Mouse (Mus musculus): ENCODE data around the gene Arhgef3. TPM values are rescaled to one million over a fixed set of nuclear protein-coding genes. Genes with fewer than 3 reads are reported as not detected.

Gene Arhgef3
- total RNA-seq, 2 experiments from 2014 or later: 25.3 to 45.5 TPM

DNA sequence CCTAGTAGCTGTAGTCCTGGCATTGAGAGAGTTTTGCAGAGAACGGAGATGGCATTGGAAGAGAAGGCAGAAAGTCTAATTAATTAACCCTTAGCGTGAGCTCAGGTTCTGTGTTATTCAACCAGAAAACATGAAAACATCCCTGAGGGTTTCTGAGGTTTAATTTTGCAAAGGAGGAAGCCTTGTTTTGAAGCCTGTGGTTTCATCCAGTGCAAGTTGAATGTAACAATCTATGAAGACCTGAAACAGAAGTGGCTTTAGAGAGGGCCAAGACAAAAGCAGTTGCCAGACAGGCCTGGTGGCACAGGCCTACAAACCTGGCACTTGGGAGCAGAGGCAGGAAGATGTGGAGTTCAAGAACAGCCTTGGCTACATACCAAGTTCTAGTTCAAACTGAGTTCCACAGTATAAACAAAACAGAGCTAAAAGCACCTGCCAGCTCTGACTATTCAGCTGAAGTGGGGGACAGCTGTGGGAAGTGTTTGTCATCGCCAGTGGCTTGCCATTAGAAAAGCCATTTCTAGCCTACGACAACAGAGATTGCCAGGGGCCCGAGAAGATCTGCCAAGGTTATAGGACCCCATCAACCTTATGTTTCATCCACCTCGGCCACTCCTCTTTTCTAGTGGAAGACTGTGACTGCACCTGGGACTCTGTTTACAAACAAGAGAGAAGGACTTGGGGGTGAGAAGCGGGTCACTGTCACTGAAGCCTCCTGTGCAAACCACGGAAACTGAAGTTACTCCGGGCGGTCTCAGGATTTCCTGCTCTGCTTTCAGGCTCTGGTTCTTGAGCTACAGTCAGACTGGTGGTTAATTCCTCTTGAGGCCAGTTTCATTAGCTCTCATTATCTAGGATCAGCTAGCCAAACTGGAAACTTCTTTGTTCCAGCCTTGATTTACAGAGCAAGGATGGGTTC lies 287.9 kb downstream of the Arhgef3 start:
- no peak for DNase-seq (ENCODE audit: low spot score in 2 of 2)

DNA sequence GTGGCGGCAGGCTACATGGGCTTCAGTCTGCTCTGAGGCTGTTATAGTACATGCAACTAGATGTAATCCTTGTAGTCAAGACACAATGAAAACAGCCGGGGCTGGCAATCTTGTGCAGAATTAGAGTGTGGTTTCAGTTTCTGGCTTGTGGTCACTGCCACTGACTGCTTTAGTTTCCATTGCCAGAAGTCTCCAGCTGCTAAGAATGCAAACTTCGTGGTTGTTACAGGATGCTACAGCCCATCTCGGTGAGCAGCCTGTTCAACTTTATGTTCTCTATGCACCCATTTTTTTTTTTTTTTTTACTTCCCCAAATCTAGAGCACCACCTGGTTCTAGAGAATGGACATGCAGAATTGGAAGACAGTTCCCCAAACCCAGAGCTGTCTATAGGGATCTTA lies 290.8 kb downstream of the Arhgef3 start:
- DNase-seq (ENCODE audit: low spot score in 2 of 2): no peak

DNA sequence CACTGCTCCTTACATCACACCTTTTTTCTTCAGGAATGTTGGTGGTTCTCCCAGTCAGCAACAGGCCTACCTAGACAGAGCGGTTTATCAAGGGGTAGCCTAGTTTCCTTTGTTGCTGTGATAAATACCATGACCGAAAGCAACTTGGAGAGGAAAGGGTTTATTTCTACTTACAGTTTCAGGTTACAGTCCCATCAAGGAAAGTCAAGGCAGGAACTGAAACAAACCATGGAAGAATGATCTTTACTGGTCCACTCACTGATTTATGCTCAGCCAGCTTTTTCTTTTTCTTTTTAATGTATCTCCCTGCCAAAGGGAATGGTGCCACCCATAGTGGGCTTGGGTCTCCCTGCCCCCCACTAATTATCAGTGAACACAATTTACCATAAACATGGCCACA lies 291.2 kb downstream of the Arhgef3 start:
- no peak for DNase-seq (ENCODE audit: low spot score in 2 of 2)

DNA sequence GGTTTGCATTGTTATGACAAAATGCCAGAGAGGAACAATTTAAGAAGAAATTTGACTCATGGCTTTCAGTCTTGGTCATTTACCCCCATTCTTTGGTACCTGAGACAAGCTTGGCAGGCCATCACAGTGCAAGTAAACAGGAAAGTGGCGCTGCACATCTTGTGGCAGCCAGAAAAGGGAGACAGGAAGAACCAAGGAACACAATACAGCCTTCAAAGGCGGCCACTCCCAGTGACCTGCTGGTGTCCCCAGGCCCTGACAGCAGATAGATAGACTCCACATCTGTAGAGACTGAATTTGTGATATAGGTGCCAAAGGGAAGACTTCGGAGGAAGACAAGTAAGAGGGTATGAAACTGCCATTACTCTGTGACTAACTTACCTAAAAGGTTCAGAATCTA lies 293.5 kb downstream of the Arhgef3 start:
- DNase-seq (ENCODE audit: low spot score in 2 of 2): no peak

DNA sequence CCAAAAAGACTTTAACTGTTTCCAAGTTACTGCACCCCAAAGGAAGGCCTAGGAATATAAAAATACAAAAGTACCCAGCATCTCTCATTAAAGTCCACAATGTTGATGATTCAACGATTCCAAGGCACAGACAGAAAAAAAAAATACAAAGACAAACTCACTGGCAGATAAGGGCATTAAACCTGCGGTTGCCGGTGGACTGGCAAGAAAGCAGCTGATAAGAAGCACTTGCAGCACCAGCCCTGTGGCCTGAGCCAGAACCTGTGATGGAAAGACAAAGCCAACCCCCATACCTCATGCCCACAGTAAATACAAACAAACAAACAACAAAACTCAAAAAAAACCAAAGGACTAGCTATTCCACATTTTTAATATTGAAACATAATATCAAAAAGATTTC lies 295.0 kb downstream of the Arhgef3 start:
- DNase-seq (ENCODE audit: low spot score in 2 of 2): no peak

DNA sequence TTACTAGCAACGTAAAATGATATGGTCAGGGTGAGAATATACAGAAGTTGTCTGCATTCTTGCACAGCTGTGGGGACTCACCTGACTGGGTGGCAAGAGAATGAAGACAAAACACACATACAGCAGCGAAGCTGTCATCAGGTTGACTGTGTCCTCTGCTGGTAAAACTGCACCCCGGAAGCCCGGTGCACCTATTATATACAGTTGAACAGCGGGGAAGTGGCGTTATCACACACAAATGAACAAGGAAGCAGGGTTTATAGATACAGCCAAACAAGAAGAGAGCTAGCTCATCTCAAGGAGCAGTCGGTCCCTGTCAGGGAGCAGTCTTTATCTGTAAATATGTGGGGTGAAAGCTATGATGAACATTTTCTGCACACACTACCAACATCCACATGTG lies 296.8 kb downstream of the Arhgef3 start:
- no peak for DNase-seq (ENCODE audit: low spot score in 2 of 2)

DNA sequence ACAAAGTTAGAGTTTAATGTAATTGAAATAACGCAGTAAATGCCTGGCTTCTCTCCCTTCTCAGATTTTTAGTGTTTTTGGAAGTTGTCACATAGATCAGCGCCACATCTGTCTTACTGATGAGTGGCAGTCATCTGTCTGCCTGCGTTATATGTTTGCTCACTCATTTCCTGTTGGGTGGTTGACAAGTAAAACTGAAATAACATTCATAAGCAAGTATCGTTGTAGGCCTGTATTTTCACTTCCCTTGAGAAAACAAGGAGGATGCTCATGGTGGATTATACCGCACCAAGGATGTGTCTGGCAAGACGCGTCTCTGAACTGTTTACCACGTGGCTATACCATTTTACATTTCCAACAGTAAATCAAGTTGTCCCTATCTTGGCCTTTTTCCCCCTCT lies 298.0 kb downstream of the Arhgef3 start:
- no peak for DNase-seq (ENCODE audit: low spot score in 2 of 2)

DNA sequence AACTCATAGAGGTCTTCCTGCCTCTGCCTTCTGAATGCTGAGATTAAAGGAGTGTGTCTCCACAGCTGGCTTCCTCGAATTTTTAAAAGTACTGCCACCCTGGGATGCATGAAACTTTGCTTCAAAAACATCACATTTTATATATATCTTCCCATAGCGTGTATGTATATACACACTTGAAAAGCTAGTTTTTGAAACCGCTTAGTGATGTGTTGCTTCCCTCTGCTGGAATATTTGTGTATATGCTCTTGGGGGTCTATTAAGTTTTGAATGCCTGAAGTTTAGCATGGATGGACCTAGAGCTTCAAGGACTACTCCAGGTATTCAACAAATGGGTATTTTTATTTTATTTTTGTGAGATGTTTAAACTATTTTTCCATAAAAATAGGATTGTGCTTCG lies 299.3 kb downstream of the Arhgef3 start:
- no peak for DNase-seq (ENCODE audit: low spot score in 2 of 2)

DNA sequence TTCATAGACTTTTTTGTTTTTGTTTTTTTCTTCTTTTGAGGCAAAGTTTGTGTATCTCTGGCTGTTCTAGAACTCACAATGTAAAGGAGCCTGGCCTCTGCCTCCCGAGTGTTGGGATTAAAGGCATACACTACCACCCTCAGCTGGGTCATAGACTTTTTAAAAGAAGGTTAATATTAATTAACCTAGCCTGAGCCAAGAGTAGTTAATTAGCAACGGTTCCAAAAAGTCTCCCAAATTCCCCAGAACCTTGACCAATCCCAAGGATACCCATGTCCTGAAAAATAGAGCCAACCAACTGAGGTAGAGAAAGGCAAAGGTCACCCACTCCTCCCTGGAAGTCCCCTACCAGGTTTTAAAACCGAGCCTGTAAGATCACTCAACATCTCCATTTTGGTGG lies 306.1 kb downstream of the Arhgef3 start:
- no peak for DNase-seq (ENCODE audit: low spot score in 2 of 2)

DNA sequence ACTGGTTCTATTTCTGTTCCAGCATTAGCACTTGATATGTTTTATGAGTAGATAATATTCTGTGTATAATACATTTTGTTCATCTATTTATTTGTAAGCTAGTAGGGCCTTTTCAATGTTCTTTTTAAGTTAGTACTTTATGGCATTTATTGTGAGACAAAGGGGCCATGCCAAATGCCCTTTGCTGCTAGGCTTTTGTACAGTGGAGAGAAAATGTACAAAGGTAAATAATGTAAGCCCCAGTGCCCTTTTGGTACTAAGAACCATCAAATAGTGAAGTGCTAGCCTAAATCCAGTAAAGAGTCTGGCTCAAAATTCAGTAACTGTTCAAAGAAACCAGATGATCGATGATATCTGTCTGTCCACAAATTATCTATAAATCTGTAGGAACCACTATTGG lies 307.6 kb downstream of the Arhgef3 start:
- no peak for DNase-seq (ENCODE audit: low spot score in 2 of 2)

DNA sequence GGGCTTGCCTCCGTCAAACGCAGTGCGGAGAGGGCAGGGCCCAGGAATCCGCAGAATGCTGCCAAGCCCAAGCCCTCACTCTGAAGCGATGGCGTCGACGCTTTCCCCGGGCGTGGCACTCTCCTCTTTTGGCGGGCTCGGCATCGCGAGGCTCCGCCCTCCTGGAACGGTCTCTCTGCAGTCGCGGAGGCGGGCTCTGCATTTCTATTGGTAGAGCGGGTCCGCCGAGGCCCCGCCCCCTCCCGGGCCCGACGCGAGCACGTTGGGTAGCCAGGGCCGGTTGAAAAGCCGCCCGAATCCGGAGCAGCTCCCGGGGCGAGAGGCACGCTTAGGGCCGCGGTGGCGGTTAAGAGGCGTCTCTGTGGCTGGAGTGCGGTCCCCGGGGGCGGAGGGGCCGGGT lies 313.9 kb downstream of the Arhgef3 start, which contains the start of gene Fam208a:
TSS of gene Fam208a (plus strand) at position 262 of the 400 bp plus-strand sequence.
- peak; percentile 88 to 90 for DNase-seq (ENCODE audit: low spot score in 2 of 2)

DNA sequence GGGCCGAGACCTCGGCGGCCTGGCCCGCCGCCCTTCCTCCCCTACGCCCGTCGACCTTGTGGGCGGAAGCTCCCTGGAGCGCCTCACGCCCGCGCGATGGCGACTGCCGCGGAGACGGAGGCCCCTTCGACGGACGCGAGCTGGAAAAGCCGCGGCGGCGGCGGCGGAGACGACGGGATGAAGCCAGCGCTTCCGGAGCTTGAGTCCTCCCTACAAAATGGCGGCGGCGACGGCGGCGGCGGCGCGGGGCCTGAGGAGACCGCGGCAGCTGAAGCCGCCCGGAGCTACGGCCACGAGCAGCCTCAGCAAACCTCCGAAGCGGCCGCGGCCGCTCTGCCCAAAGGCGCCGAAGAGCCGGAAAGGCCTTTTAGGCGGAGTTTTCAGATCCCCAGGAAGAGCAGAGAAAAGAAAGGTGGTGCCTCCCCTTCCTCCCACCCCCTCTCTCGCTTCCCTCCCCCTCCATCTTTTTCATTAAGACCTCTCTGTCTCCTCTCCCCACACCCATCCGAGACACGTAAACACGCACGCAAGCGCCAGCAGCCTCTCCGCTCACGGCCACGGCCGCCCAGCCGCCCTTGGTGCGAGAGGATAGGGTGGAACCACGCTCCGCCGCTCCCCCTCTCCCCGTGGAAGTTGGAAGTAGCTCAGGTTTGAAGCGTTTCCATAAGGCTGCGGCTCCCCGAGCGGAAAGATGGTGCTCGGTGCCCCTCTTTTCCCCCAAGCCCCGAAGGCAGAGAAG lies 314.4 kb downstream of the Arhgef3 start:
- peak; percentile 75 to 79 for DNase-seq (ENCODE audit: low spot score in 2 of 2)

DNA sequence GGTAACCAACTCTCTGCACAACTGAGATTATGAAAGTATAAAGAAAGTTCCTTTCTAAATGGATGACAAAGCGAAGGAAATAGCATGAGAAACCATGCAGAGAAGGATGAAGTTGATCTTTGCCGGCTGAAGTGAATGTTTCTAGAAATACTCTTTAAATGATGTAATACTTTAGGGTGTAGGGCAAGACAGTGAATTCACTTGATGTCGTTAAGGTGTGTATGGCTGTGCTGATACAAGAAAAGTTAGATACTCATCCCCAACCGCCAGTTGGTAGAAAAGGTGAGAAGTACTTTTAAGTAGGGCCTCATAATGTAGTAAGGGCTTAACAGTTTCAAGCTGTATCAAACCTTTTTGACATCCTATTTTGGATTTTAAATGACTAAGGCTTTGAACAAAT lies 315.6 kb downstream of the Arhgef3 start:
- DNase-seq (ENCODE audit: low spot score in 2 of 2): no peak

DNA sequence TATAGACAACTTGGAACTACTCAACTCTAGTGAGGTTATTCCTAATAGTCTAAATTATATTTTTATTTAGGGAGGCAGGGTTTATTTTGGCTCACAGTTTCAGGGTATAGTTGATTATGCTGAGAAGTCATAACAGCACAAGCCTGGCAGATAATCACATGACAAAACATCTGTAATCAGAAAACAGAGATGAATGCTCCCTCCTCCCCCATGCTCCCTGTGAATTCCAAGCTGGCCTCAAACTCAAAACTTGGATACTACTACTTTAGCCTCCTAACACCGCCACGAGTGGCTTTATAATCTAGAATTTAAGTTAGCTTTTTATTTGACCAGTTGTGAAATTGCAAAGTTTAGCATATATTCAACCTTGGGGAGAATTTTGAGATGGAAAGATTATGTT lies 317.4 kb downstream of the Arhgef3 start:
- DNase-seq (ENCODE audit: low spot score in 2 of 2): no peak

DNA sequence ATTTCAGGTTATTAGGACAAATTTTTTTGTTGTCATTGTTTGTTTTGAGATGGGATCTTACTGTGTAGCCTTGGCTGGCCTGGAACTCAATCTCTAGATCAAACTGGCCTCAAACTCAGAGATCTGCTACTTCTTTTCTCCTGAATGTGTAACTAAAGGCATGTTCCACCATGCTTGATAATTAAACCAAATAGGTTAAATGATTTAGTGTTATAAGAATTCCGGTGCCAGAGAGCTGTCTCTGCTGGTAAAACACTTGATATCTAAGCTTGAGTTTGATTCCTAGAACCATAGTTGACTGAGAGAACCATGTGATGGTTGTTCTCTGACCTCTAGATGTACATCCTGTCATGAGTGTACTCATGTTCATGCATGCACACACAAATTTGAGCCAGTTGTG lies 321.4 kb downstream of the Arhgef3 start:
- DNase-seq (ENCODE audit: low spot score in 2 of 2): no peak

DNA sequence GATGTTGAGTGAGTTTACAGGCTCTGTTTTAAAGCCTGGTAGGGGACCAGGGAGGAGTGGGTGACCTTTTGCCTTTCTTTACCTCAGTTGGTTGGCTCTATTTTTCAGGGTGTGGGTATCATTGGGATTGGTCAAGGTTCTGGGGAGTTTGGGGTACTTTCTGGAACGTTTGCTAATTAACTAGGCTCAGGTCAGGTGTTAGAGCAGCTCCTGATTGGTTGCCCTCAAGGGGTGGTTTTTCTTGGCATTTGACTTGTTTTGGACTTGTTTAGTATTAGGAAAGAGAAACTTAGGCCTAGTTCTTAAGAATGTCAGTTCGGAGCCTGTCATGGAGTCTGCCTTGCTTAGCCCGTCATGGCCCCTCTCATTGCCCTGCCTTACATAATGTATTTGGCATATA lies 322.1 kb downstream of the Arhgef3 start:
- no peak for DNase-seq (ENCODE audit: low spot score in 2 of 2)

DNA sequence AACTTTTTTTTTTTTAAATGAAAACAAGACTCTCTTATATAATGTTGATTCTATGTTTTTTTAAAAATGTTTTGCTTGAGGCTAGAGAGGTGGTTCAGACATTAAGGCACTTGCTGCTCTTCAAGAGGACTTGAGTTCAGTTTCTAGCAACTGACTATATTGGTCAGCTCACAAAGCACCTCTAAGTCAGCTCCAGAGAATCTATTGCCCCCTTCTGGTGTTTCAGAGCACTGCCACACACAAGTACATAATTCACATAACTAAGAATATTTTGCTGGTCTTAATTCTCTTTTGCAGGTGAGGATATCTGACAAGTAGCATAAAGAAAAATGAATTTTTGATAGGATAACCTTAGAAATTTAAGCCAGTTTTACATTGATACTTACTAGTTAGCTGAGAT lies 326.2 kb downstream of the Arhgef3 start:
- DNase-seq (ENCODE audit: low spot score in 2 of 2): no peak

DNA sequence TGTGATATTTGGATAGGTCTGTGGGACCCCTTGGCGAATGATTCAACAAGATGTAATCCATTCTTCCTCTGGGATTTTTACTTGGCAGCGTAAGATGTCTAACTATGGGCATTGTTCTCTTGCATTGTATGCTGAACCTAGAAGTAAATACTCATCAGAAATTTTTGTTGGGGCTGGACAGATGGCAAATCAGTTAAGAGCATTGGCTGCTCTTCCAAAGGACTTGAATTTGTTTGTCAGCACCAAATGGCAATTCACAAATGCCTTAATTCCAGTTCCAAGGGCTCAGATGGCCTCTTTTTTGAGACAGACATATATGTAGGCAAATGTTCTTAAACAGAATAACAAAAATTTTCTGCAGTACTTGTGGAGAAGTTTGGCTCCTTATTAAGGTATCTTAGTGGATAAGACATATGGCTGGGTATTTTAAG lies 330.2 kb downstream of the Arhgef3 start:
- no peak for DNase-seq (ENCODE audit: low spot score in 2 of 2)

DNA sequence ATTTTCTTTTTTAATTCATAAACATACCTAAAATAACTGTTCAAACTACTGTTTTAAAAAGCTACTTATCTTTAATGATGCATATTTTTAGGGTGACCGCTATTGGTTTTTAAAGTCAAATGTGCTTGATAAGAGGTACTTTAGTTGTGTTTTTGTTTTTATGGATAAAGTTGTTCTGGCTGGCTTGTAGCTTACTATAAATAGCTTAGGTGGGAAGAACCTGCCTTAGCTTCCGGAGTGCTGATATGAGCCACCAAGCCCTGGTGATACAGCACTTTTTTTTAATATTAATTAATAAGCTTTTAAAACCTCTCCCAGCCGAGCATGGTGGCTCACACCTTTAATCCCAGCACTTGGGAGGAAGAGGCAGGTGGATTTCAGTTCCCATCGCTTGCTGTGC lies 332.3 kb downstream of the Arhgef3 start:
- DNase-seq (ENCODE audit: low spot score in 2 of 2): no peak

Data from adrenal gland, adult 18-20 months (tissue).